Mouse (Mus musculus) megakaryocyte-erythroid progenitor cell, adult 5-6 weeks (primary cell): ENCODE measurements around the gene Rrp8. TPM values are rescaled to one million over a fixed set of nuclear protein-coding genes. Genes with fewer than 3 reads are reported as not detected.

Experiments
- ATAC-seq: replicated peaks from 2 replicates; pipeline ENCODE4 v1.8.0; 2016; ENCODE audit warnings: mild to moderate bottlenecking, inconsistent platforms; ENCODE audit not compliant: severe bottlenecking, poor library complexity, low FRiP score, low TSS enrichment
- total RNA-seq, 2 experiments: library from RNA; stranded (forward) in 1 of 2; stranded (reverse) in 1 of 2; fragments of 200-1000, 215-1000 nt in 1 of 2; fragments of >200 nt in 1 of 2; fragmentation: Nextera tagmentation in 1 of 2; gene quantifications; 2 replicates each; pipeline ENCODE4 v1.2.3; 2014 to 2017

The Rrp8 gene
- total RNA-seq (2014; fragmentation: Nextera tagmentation): 46.4 and 52.3 TPM in 2 replicates
- 42.7 and 85.2 TPM in 2 replicates for total RNA-seq (2017)

- ATAC-seq: peak; percentile 40
Measured at GRCm38 (mm10) chr7:105736911-105737521, at the start of gene Rrp8. Gene Rrp8, minus strand, starts transcription at chr7:105737385.

GRCm38 (mm10) chr7:105786506-105787284, 49.5 kb upstream of the Rrp8 start:
- 0 out of 2 replicates have a peak, but pooled peaks have one; percentile 8 for ATAC-seq

GRCm38 (mm10) chr7:105784556-105784955, 47.4 kb upstream of the Rrp8 start:
- no peak for ATAC-seq

- no peak for ATAC-seq
Measured at GRCm38 (mm10) chr7:105783861-105784260, 46.7 kb upstream of the Rrp8 start.

GRCm38 (mm10) chr7:105778553-105779265, 41.5 kb upstream of the Rrp8 start:
- ATAC-seq: no peak

- ATAC-seq: 0 out of 2 replicates have a peak, but pooled peaks have one; percentile 43
Measured at GRCm38 (mm10) chr7:105777797-105778552, 40.8 kb upstream of the Rrp8 start.

- ATAC-seq: no peak
Measured at GRCm38 (mm10) chr7:105777316-105777715, 40.1 kb upstream of the Rrp8 start.

GRCm38 (mm10) chr7:105776026-105776425, 38.8 kb upstream of the Rrp8 start:
- no peak for ATAC-seq

GRCm38 (mm10) chr7:105774661-105775060, 37.5 kb upstream of the Rrp8 start:
- no peak for ATAC-seq

- no peak for ATAC-seq
Measured at GRCm38 (mm10) chr7:105773041-105773440, 35.9 kb upstream of the Rrp8 start.

GRCm38 (mm10) chr7:105772331-105772730, 35.1 kb upstream of the Rrp8 start:
- no peak for ATAC-seq

GRCm38 (mm10) chr7:105769959-105770358, 32.8 kb upstream of the Rrp8 start:
- ATAC-seq: no peak

- no peak for ATAC-seq
Measured at GRCm38 (mm10) chr7:105767729-105768165, 30.6 kb upstream of the Rrp8 start.

GRCm38 (mm10) chr7:105764331-105764730, 27.1 kb upstream of the Rrp8 start:
- no peak for ATAC-seq

- no peak for ATAC-seq
Measured at GRCm38 (mm10) chr7:105762517-105763270, 25.5 kb upstream of the Rrp8 start.

GRCm38 (mm10) chr7:105761813-105762484, 24.8 kb upstream of the Rrp8 start:
- no peak for ATAC-seq

GRCm38 (mm10) chr7:105753281-105753680, 16.1 kb upstream of the Rrp8 start:
- ATAC-seq: no peak

- no peak for ATAC-seq
Measured at GRCm38 (mm10) chr7:105752716-105753115, 15.5 kb upstream of the Rrp8 start.
